Comparison of ENCODE assay signal across 8 mouse cellular contexts in the genomic region with DNA sequence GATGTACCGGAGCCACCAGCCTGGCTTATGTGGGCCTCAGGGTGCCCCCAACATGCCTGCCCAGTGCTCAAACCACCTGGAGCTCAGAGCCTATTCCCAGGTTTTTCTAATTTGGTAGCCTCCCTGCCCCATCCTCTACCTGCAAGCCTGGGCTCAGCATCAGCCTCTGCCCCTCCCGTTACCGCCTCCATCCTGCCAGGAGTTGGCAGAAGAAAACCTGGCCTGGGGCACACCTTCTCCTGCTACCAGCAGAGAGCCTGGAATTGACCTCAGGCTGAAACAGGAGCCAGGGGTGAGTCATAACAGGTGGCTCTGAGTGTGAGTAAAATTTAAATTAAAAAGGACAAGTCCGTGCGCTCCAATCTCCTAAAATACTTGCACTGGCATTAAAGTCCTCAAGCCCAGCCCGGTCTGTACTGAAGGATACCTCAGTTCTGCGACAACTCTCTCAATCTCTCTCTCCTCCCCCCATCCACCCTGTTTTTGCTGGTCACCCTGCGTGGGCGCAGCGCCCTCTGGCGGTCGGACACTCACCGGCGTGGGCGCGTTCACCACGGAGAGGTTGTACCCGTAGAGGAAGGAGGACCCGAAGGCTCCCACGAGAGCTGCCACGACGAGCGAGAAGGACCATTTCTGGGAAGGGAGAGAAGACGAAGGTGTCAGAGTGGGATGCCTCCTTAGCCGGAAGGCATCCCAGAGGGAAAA. TPM values are rescaled to one million over a fixed set of nuclear protein-coding genes. Genes with fewer than 3 reads are reported as not detected.
DNase-seq lines count a peak whose midpoint lies in the region; ATAC-seq lines count a peak whose summit lies in the region.

No protein-coding gene starts in this region.

- no peak for ATAC-seq in inflammation-experienced regulatory T-cells, adult 6 months

- intact Hi-C loops in left cerebral cortex, postnatal 14 days (cut with DNase I): no loop called here

- peak; percentile 46 to 74 for DNase-seq in adrenal gland, adult (ENCODE audit: inconsistent age in 2 of 2, low spot score in 1 of 2)
- no peak for DNase-seq in adrenal gland, postnatal 4 days (ENCODE audit: low spot score in 2 of 2)
- DNase-seq in ovary, postnatal 36 days (ENCODE audit: low spot score): peak; percentile 32
- no peak for DNase-seq in ovary, postnatal 14 days (ENCODE audit: low spot score)
- DNase-seq in frontal cortex, postnatal 36 days (ENCODE audit: low spot score in 2 of 2): peak; percentile 53 to 55
- peak; percentile 73 to 80 for DNase-seq in left cerebral cortex, postnatal 14 days (ENCODE audit: low spot score in 2 of 2)
- peak; percentile 55 for DNase-seq in testis, postnatal 14 days (ENCODE audit: low spot score)

RNA-seq across cellular contexts. Expression of a gene that starts 25.9 kb away (rescaled TPM):
- 1 to 10 TPM; 7.4 to 8.1 TPM for total RNA-seq in adrenal gland, postnatal 4 days (2021)
- total RNA-seq in left cerebral cortex, postnatal 14 days (2021): 1 to 10 TPM in 1 of 2 experiments, under 1 TPM in 1; 0.93 to 1.3 TPM
- 10 to 100 TPM in 1 of 3 experiments, 1 to 10 TPM in 2; 7.6 to 10.5 (median 8.7) TPM for polyA plus RNA-seq in inflammation-experienced regulatory T-cells, adult 6 months (2017; shearing (Covaris generic))

Comparison
In these comparisons a context has a peak if more than half of its experiments do, and no peak if none do; other contexts are left out.
1. DNase-seq: peak in adrenal gland, adult (2 of 2), ovary, postnatal 36 days (single experiment), frontal cortex, postnatal 36 days (2 of 2), left cerebral cortex, postnatal 14 days (2 of 2) and testis, postnatal 14 days (single experiment); none in adrenal gland, postnatal 4 days (0 of 2) and ovary, postnatal 14 days (single experiment).